In genomic region chr16:81202721-81203161, GRCm38 (mm10) we compare ENCODE assay signal across 10 mouse cellular contexts. TPM values are rescaled to one million over a fixed set of nuclear protein-coding genes. Genes with fewer than 3 reads are reported as not detected.
DNase-seq lines count a peak whose midpoint lies in the region; ATAC-seq and TF ChIP-seq lines count a peak whose summit lies in the region.
"Had no signal": no experiment of that assay in that cellular context is flagged by ENCODE, and none has a peak within 500 bp of the region (broad histone marks: within the 10 kb centered on the region; RNA-seq: fewer than 3 reads in every experiment).

No protein-coding gene starts in this region.

- DNase-seq in left cerebral cortex, adult 2 months (ENCODE audit: extremely low spot score in 1 of 2, low spot score in 2 of 2) = peak in 1 of 2 experiments; percentile 23
- DNase-seq in left cerebral cortex, adult 11 months (ENCODE audit: low spot score) = no peak
- DNase-seq in embryonic facial prominence, embryonic 14.5 days (ENCODE audit: low spot score) = no peak
- peak; percentile 20 to 50 for DNase-seq in left cerebral cortex, postnatal 14 days (ENCODE audit: low spot score in 2 of 2)
- peak; percentile 37 to 47 for DNase-seq in right cerebral cortex, postnatal 10 days (ENCODE audit: low spot score in 2 of 2)
- DNase-seq in thymus, postnatal 25 days = no peak
- DNase-seq in embryo, embryonic 11 days = no peak
- no peak for DNase-seq in embryo, embryonic 9.5 days (ENCODE audit: extremely low spot score)
- DNase-seq: gastrocnemius, postnatal 36 days; thymus, postnatal 36 days had no signal

- peak overlapping the region; percentile 32 for H3K4me2 ChIP-seq in embryonic facial prominence, embryonic 14.5 days (ENCODE audit: low read depth, low read length)

- whole genome bisulfite sequencing in embryonic facial prominence, embryonic 14.5 days = 64% methylated on average over 8 of the region's 8 CpGs

- H3K36me3 ChIP-seq in embryonic facial prominence, embryonic 14.5 days (ENCODE audit: control insufficient read depth, insufficient read depth, low read length) = no peaks in the 10 kb centered on the region

- H3K27ac ChIP-seq in left cerebral cortex, adult 2 months = peak overlapping the region; percentile 89
- H3K27ac ChIP-seq in embryonic facial prominence, embryonic 14.5 days (replicated peaks; ENCODE audit: low read depth, low read length) = no peak overlapping the region

- no peak for ATAC-seq in embryonic facial prominence, embryonic 14.5 days (ENCODE audit: low read depth)

- peak overlapping the region; percentile 67 for H3K4me3 ChIP-seq in left cerebral cortex, adult 2 months
- H3K4me3 ChIP-seq in embryonic facial prominence, embryonic 14.5 days (ENCODE audit: low read depth, low read length) = peak overlapping the region; percentile 11; the same call in 1 of the 2 replicates

- no peaks in the 10 kb centered on the region; the same call in 1 of the 2 replicates for H3K4me1 ChIP-seq in embryonic facial prominence, embryonic 14.5 days (ENCODE audit: control insufficient read depth, insufficient read depth, low read length)

- intact Hi-C loops in left cerebral cortex, adult 2 months (cut with DNase I) = loop anchor here (1.0 to 10.0 kb wide), 6 partner anchors 82 to 1732 kb away; no protein-coding TSS in a partner anchor
- intact Hi-C loops in left cerebral cortex, postnatal 14 days (cut with DNase I) = loop anchor here (2.0 to 10.0 kb wide), 3 partner anchors 82 to 1318 kb away; no protein-coding TSS in a partner anchor

- H3K9me3 ChIP-seq in embryonic facial prominence, embryonic 14.5 days (ENCODE audit: control insufficient read depth, low read length) = no peaks in the 10 kb centered on the region

- H3K27me3 ChIP-seq in embryonic facial prominence, embryonic 14.5 days (replicated peaks; ENCODE audit: control insufficient read depth, insufficient read depth, low read length) = no peaks in the 10 kb centered on the region

- no peak overlapping the region for H3K9ac ChIP-seq in embryonic facial prominence, embryonic 14.5 days (ENCODE audit: low read depth, low read length)

- TF ChIP-seq CTCF in left cerebral cortex, adult 2 months (IDR thresholded peaks at IDR 0.05) = no peak; the same call in none of the 2 replicates

RNA-seq across cellular contexts. Expression of gene Ncam2, which starts 2.2 kb away (rescaled TPM):
- 10 to 100 TPM; 77.3 to 81.7 TPM for total RNA-seq in left cerebral cortex, adult 2 months (2021)
- 4.1 and 5.0 TPM in 2 replicates for polyA plus RNA-seq in embryonic facial prominence, embryonic 14.5 days (2014; fragmentation: Nextera tagmentation; extraction: Ambion mirVana)
- total RNA-seq in left cerebral cortex, postnatal 14 days (2021) = 10 to 100 TPM; 90.0 to 96.7 TPM
- total RNA-seq: gastrocnemius, postnatal 36 days had no signal

Comparison
In these comparisons a context has a peak if more than half of its experiments do, and no peak if none do; other contexts are left out.
1. DNase-seq: peak in left cerebral cortex, postnatal 14 days (2 of 2) and right cerebral cortex, postnatal 10 days (2 of 2); none in left cerebral cortex, adult 11 months (single experiment), embryonic facial prominence, embryonic 14.5 days (single experiment), thymus, postnatal 25 days (single experiment), embryo, embryonic 11 days (single experiment) and embryo, embryonic 9.5 days (single experiment).